Mouse (Mus musculus) lung, adult 2 months (tissue): ENCODE measurements around the gene Poldip3. TPM values are rescaled to one million over a fixed set of nuclear protein-coding genes. Genes with fewer than 3 reads are reported as not detected.

ENCODE experiments used
- DNase-seq: peaks from one replicate; pipeline ENCODE4 v3.0.0; 2022
- H3K4me1 ChIP-seq: fragments of 200-500 bp; 2 replicates; pipeline ENCODE4 v1.6.1; 2011; ENCODE audit warnings: low read length; ENCODE audit not compliant: control insufficient read depth, insufficient read depth
- H3K4me3 ChIP-seq: fragments of 200-500 bp; replicated peaks from 2 replicates; pipeline ENCODE3; 2011; ENCODE audit warnings: low read depth, mild to moderate bottlenecking, control low read depth, low read length; ENCODE audit errors: extremely low read depth
- CTCF ChIP-seq: fragments of 200-500 bp; IDR thresholded peaks from 2 replicates; pipeline ENCODE4 v1.5.1; 2011; ENCODE audit warnings: mild to moderate bottlenecking, low read length, control low read depth; ENCODE audit not compliant: insufficient read depth
- POLR2A ChIP-seq: fragments of 200-500 bp; IDR thresholded peaks from 2 replicates; pipeline ENCODE4 v1.6.1; 2011; ENCODE audit warnings: low read depth, mild to moderate bottlenecking, control low read depth, low read length, borderline replicate concordance; ENCODE audit errors: extremely low read depth
- WGBS: fragments of 180-500 bp; shearing (Covaris S2); methylation state at CpG from one replicate; pipeline ENCODE4 v1.1.7; 2018; 5-methylcytosine and 5-hydroxymethylcytosine counted together
- polyA plus RNA-seq: library from polyadenylated mRNA; depleted of rRNA; stranded (reverse); fragments of >200 nt; gene quantifications from 2 replicates; pipeline ENCODE4 v1.2.3, GENCODE M21; 2012

Gene Poldip3
- polyA plus RNA-seq, 1 experiment = 55.8 TPM

DNA sequence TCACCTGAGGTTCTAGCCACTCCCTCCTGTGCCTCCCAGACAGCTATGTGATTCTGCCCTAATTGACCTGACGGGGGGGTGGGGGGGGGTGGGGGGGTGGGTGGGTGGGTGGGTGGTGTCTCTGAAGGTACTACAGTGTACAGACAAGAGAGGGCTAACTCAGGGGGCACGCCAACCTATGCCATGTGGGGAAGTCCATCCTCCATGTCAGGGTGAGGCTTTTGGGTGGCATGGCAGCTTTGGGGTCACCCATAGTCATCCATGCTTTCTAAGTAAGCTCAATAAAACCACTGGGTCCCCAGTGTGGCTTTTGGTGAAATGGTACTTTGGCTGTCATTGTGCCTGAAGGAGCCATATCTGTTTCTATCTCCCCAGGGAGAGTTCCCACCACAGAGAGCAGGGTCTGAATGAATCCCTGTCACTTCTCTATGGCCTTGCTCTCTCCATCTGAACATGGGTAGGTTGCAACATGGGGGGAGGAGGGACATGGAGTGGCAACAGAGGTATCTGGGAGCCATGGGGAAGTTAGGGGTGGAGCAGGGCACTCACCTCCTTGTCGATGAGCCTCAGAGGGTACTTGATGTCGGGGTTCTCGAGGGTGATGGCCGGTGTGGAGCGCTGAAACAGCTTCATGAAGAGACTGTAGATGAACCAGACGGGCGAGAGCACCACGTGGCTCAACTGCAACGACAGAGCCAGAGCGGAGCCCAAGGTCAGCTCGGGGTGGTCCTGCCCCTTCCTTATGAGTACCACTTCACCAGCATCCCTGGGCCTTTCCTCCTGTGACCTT is 16.5 kb upstream of the Poldip3 start:
- no peak for TF ChIP-seq CTCF
- TF ChIP-seq POLR2A = no peak
- no peak for DNase-seq

DNA sequence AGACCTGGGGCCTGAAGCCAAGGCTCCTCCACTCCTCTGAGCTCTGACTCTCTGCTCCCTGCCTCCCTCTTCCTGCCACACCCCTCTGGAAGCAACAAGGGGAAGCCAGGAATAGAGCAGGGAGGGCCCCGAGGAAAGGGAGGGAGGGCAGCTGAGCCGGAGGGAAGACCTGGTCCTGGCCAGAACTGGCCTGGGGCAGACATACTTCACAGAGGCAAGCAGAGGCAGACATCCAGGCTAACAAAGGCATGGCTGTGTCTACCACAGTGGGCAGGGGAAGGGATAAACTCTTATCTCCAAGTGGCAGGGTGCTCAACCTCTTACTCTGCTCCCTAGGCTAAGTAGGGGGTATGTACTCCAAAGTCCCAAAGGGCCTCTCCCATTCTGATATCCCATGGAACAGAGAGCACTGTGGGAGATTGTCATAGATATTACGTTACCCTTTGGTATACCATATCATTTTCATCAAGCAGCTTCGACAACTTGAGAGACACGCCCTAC is 15.8 kb upstream of the Poldip3 start:
- H3K4me3 ChIP-seq = no peak overlapping the region

More for the DNA sequence above, 16.5 kb upstream of the Poldip3 start:
- 74% methylated on average over 13 of the region's 13 CpGs for WGBS
- Histone ChIP-seq H3K4me3 (no peak overlapping the region), H3K4me1 (peaks cover 41% of the 10 kb centered on the region)

DNA sequence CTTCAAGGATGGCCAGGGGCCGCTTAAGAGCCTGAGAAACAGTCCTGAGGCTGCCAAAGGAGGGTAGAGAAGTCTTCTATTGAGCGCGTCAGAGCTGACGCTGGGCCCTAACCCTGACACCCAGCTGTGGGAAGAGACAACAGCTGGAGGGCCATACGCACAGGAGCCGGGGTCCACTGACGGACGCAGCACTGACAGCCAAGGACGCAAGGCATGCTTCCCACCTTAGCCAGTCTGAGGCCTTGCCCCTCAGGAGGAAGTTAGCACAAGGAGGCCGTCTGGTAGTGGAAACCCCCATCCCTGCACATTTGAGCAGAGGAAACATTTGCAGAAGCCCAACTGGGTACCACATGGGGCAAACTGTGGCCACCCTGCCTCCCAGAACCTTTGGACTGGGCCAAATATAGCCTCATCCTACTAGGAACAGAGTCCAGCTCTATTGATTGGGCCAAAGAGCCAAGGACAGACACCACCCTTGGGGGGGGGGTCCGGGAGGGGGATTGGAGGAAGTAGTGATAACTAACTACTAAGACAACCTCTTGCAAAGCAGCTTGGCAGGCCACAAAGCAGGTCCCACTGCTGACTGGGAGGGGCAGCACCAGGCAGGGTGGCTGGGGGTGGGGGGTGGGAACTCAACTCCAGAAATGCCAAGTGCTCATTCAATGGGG is 13.8 kb upstream of the Poldip3 start:
- WGBS = 91% methylated on average over 11 of the region's 11 CpGs
- no peak for TF ChIP-seq CTCF
- TF ChIP-seq POLR2A = no peak
- no peak overlapping the region for H3K4me3 ChIP-seq
- DNase-seq = no peak
- H3K4me1 ChIP-seq = peaks cover 26% of the 10 kb centered on the region

More for the DNA sequence above, 15.8 kb upstream of the Poldip3 start:
- WGBS = 32% methylated on average over 5 of the region's 5 CpGs
- peaks cover 37% of the 10 kb centered on the region for H3K4me1 ChIP-seq
- TF ChIP-seq CTCF (no peak), POLR2A (0 out of 2 replicates have a peak, but pooled peaks have one; percentile 7)
- DNase-seq = peak; percentile 48

DNA sequence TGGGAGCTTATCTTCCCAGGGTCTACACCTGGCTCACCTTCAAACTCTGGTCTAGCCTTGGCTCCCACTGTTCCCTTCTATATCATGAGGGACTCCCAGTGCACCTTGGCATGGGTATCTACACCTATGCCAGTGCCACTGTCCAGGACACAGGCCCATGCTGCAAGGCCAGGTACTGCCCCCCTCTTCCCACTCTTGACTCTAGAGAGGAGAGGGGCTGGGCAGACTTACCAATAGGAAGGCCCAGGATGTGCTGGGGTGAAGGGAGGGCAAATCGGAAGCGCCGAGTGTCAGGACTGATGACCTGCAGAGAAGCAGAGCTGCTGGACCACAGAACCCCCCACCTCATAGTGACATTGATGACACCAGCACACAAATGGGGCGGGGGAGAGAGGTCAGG is 12.8 kb upstream of the Poldip3 start:
- Histone ChIP-seq H3K4me1 (peaks cover 19% of the 10 kb centered on the region), H3K4me3 (no peak overlapping the region)
- DNase-seq = no peak
- no peak for TF ChIP-seq POLR2A
- no peak for TF ChIP-seq CTCF
- WGBS = 98% methylated on average over 4 of the region's 4 CpGs

DNA sequence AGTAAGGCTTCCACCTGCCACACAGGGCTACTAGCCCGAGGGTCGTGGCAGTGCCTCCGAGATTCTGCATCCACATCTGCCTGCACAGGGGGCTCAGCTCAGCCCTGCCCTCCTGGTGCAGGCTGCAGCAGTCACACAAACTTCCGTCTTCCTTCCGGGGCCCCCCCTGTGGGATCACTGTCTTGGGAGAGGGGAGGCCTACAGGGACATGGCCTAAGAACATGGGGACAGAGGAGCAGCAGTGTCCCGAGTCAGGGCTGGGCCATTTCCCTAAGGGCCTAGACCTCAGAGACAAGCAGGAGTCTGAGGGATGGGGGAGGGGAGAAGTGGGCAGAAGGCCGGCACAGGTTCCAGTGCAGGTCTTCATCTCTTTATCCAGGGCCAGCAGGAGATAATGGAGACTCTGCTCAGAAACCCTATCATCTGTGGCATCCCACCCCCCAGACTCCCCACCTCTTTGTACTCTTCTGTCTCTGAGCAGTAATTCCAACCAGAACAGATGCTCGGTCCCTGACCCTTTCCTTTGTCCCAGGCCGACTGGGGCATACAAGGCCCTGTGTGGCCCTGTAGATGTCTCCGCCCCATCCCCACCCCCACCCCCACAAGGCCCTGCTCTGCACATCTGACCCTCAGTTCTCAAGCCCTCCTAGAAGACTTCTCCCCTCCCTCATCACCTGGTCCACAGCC is 12.0 kb upstream of the Poldip3 start:
- Histone ChIP-seq H3K4me1 (peaks cover 11% of the 10 kb centered on the region), H3K4me3 (no peak overlapping the region)
- no peak for TF ChIP-seq CTCF
- TF ChIP-seq POLR2A = no peak
- DNase-seq = no peak
- 69% methylated on average over 10 of the region's 10 CpGs for WGBS

DNA sequence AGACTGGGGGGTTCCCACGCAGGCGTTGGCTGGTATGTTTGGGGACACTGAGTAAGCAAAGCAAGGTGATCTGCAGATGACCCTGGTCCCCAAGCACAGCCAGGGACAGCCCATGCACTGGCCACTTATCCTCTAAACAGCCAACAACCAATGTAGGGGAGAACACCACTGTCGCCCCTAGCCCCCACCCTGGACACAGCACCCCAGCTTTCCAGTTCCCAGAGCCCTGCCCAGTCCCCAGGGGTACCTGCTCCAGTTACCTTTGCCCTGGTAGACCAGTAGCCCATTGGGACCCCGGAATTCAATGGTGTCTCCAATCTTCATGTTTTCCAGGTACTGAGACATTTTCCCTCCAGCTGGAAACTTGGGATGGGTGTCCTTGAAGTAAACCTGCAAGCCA is 11.4 kb upstream of the Poldip3 start:
- WGBS = 90% methylated on average over 4 of the region's 4 CpGs
- H3K4me3 ChIP-seq = no peak overlapping the region
- H3K4me1 ChIP-seq = peaks cover 4% of the 10 kb centered on the region
- no peak for DNase-seq
- TF ChIP-seq POLR2A (no peak), CTCF (no peak)

DNA sequence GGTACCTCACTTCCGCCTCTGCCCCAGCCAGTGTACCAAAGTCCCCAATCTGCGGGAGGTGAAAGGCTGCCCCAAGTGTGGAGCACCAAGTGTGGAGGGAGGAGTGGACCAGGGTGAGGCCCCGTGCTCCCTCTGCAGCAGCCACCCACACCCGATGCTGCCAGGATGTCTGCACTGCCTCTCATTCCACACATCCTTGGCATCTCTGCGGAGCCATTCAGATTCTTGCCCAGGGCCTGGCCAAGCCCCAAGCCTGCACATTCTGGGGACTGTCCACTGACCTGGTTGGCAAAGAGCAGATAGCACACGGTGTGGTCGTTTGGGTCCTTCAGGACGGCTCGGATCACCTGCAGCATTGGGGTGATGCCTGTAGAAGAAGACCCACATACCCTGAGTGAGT is 10.6 kb upstream of the Poldip3 start:
- 88% methylated on average over 9 of the region's 9 CpGs for WGBS
- DNase-seq = no peak
- H3K4me3 ChIP-seq = no peak overlapping the region
- TF ChIP-seq CTCF (no peak), POLR2A (no peak)
- no peaks in the 10 kb centered on the region for H3K4me1 ChIP-seq

DNA sequence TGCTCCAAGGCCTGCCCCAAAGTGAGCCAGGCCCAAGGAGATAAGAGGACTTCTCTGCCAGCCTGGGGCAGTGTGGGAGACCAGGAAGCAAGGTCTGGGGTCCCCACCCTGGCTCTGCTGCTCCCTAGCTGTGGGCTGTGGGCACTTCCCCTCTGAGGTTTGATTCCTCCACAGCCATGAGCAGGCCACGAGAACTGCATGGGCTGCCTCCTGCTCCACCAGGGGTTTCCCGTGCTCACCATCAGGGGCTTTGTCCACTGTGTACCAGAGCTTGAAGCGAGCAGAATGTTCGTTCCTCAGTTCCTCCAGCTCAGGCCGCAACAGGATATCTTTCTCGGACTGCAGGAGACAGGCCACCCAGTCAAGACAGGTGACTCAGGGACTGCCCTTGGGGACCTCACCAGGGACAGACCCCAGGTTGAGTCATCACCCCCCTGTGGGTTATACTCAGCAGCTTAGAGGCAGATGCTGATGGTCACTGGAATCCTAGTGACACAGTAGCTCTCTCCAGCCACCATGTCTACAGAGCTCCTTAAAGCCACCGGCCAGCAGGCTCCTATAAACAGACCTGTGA is 9.5 kb upstream of the Poldip3 start:
- WGBS = 83% methylated on average over 7 of the region's 7 CpGs

DNA sequence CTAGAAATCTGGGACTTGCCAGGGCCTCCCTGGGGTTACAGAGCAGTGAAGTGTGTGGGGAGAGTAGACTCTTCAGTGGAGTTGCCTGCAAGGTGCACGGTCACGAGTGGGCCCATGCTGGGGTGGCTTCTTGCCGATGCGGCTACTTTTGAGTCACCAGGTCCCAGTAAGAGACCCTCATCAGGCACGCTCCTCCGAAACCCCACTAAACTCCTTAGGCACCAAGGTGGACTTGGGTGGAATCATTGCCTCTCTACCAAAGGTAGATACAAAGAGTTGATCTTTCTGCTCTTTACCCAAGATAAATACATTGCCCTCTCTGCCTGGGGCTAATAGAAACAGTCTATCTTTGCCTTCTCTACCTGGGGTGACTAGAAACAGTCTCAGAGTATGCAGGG is 8.5 kb upstream of the Poldip3 start:
- TF ChIP-seq POLR2A (no peak), CTCF (no peak)
- no peak overlapping the region for H3K4me3 ChIP-seq
- DNase-seq = no peak
- WGBS = 89% methylated on average over 6 of the region's 6 CpGs
- no peaks in the 10 kb centered on the region for H3K4me1 ChIP-seq

More for the DNA sequence above, 9.5 kb upstream of the Poldip3 start:
- H3K4me3 ChIP-seq = no peak overlapping the region
- TF ChIP-seq CTCF = no peak
- no peak for TF ChIP-seq POLR2A
- no peak for DNase-seq
- H3K4me1 ChIP-seq = no peaks in the 10 kb centered on the region
